Mouse (Mus musculus) limb, embryonic 14.5 days (tissue): ENCODE data around the gene Gfra4. TPM values are rescaled to one million over a fixed set of nuclear protein-coding genes. Genes with fewer than 3 reads are reported as not detected.

Experiments used
- ATAC-seq: fragments of 200-750 bp; cut with Nextera tagmentation; 2 replicates; pipeline ENCODE4 v1.8.0; 2017; ENCODE audit warnings: low read depth, moderate number of reproducible peaks, moderate TSS enrichment; ENCODE audit not compliant: low FRiP score
- DNase-seq: peaks from one replicate; pipeline ENCODE4 v3.0.0-alpha.2; 2015; ENCODE audit warnings: low spot score
- H3K27ac ChIP-seq: fragments of 300-500 bp; sonication (generic); replicated peaks from 2 replicates; pipeline ENCODE4 v1.5.1; 2014; ENCODE audit warnings: low read depth, mild to moderate bottlenecking, low read length, moderate library complexity, mixed read lengths
- H3K27me3 ChIP-seq: fragments of 300-500 bp; sonication (generic); 2 replicates; pipeline ENCODE4 v1.6.1; 2014; ENCODE audit warnings: low read length, mixed read lengths; ENCODE audit not compliant: control insufficient read depth, insufficient read depth
- H3K36me3 ChIP-seq: fragments of 300-500 bp; sonication (generic); 2 replicates; pipeline ENCODE4 v1.6.1; 2014; ENCODE audit warnings: mild to moderate bottlenecking, low read length, moderate library complexity, mixed read lengths; ENCODE audit not compliant: control insufficient read depth, insufficient read depth
- H3K4me1 ChIP-seq: fragments of 300-500 bp; sonication (generic); 2 replicates; pipeline ENCODE4 v1.6.1; 2014; ENCODE audit warnings: antibody characterized with exemption, low read length, mixed read lengths; ENCODE audit not compliant: control insufficient read depth, insufficient read depth
- H3K4me2 ChIP-seq: fragments of 300-500 bp; sonication (generic); replicated peaks from 2 replicates; pipeline ENCODE4 v1.6.1; 2014; ENCODE audit warnings: low read depth, mild to moderate bottlenecking, low read length, moderate library complexity; ENCODE audit not compliant: severe bottlenecking
- H3K4me3 ChIP-seq: fragments of 300-500 bp; sonication (generic); replicated peaks from 2 replicates; pipeline ENCODE4 v1.5.1; 2014; ENCODE audit warnings: low read length
- H3K9ac ChIP-seq: fragments of 300-500 bp; sonication (generic); 2 replicates; pipeline ENCODE4 v1.6.1; 2014; ENCODE audit warnings: mild to moderate bottlenecking, low read depth, low read length, moderate library complexity; ENCODE audit not compliant: severe bottlenecking
- H3K9me3 ChIP-seq: fragments of 300-500 bp; sonication (generic); 2 replicates; pipeline ENCODE4 v1.6.1; 2016; ENCODE audit warnings: low read length; ENCODE audit not compliant: control insufficient read depth
- POLR2A ChIP-seq: fragments of 200-500 bp; IDR thresholded peaks from 2 replicates; pipeline ENCODE4 v1.8.0; 2012; ENCODE audit warnings: inconsistent platforms, mild to moderate bottlenecking, moderate library complexity, borderline replicate concordance; ENCODE audit not compliant: insufficient read depth, insufficient read length; ENCODE audit errors: extremely low read depth
- WGBS: fragments of 180-500 bp; shearing (Covaris S2); extraction: QIAGEN DNeasy Blood & Tissue Kit; methylation state at CpG from one replicate; pipeline ENCODE4 v1.1.7; 2014; 5-methylcytosine and 5-hydroxymethylcytosine counted together
- polyA plus RNA-seq, 2 experiments: library from polyadenylated mRNA; depleted of rRNA in 1 of 2; stranded (reverse) in 1 of 2; unstranded in 1 of 2; fragments of >200 nt; fragmentation: Nextera tagmentation in 1 of 2; extraction: Ambion mirVana in 1 of 2; gene quantifications; 2 replicates each; pipeline versions ENCODE4 v1.2.1 to v1.2.3; 2012 to 2014

Gfra4 gene
- polyA plus RNA-seq, 2 experiments = 33.3 to 56.1 TPM

GRCm38 (mm10) chr2:131056191-131056590 is 13.3 kb upstream of the Gfra4 start:
- Histone ChIP-seq H3K36me3 (no peaks in the 10 kb centered on the region), H3K27me3 (peaks cover 42% of the 10 kb centered on the region), H3K4me1 (peaks cover 50% of the 10 kb centered on the region), H3K9me3 (no peaks in the 10 kb centered on the region), H3K4me3 (no peak overlapping the region), H3K4me2 (no peak overlapping the region), H3K9ac (no peak overlapping the region), H3K27ac (no peak overlapping the region)
- ATAC-seq = no peak
- WGBS = 3% methylated on average over 10 of the region's 10 CpGs
- peak; percentile 72 for DNase-seq
- no peak for TF ChIP-seq POLR2A

DNA sequence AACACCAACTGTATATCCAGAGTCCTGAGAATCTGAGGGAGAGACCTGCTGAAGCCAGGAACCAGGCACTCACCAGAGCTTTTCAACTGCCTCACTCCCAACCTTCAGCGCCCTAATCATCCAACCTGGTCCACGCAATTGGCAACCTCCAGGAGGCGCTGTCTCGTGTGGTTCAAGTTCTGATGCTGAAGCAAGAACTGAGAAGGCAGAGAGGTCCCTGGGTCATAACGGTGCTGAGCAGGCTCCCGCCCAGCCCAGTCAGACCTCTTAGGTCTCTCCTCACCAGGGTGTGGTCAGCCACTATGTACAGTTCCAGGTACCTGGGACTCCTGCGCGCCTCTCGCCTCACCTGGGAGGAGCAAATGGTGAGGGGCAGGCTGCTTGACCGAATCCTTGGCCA is 12.7 kb upstream of the Gfra4 start:
- no peak overlapping the region for H3K4me2 ChIP-seq
- no peak overlapping the region for H3K27ac ChIP-seq
- no peak overlapping the region for H3K9ac ChIP-seq
- TF ChIP-seq POLR2A = no peak
- H3K4me1 ChIP-seq = peaks cover 45% of the 10 kb centered on the region
- no peaks in the 10 kb centered on the region for H3K9me3 ChIP-seq
- 6% methylated on average over 10 of the region's 10 CpGs for WGBS
- H3K27me3 ChIP-seq = peaks cover 42% of the 10 kb centered on the region
- ATAC-seq (no peak), DNase-seq (peak; percentile 46)
- H3K4me3 ChIP-seq = no peak overlapping the region
- no peaks in the 10 kb centered on the region for H3K36me3 ChIP-seq

DNA sequence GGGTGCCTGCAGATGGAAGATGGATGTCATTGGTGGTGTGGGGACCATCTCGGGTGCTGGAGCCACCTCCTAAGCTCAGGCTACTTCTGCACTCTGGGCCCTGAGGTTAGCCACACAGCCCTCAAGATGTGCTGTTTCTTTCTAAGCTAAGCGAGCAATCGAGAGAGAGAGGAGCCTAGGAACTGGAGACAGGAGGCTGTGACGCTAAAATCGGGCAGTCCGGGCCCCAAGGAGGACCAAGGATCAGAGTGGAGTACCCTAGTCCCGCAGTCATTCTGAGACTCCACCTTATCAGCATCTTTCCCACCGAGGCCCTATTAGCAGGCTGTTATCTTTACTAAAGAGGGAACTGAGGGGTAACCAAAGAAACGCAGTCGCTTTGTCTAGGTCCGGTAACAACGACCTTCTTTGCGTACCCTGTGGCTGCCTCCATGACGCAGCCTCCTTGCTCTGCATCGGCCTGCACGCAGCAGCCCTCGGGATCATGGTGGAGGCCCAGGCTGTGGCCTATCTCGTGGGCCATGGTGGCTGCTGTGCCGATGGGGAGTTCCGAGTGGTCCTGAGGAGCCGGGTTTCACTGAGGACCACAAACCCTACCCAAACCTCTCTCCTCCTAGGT is 11.9 kb upstream of the Gfra4 start:
- H3K27ac ChIP-seq = no peak overlapping the region
- H3K9me3 ChIP-seq = no peaks in the 10 kb centered on the region
- no peaks in the 10 kb centered on the region for H3K36me3 ChIP-seq
- H3K4me2 ChIP-seq = peak overlapping the region; percentile 48
- peaks cover 42% of the 10 kb centered on the region for H3K27me3 ChIP-seq
- ATAC-seq (no peak), DNase-seq (no peak)
- peaks cover 36% of the 10 kb centered on the region for H3K4me1 ChIP-seq
- peak overlapping the region; percentile 36; the same call in 1 of the 2 replicates for H3K9ac ChIP-seq
- TF ChIP-seq POLR2A = no peak
- WGBS = 5% methylated on average over 21 of the region's 21 CpGs
- H3K4me3 ChIP-seq = peak overlapping the region; percentile 32

DNA sequence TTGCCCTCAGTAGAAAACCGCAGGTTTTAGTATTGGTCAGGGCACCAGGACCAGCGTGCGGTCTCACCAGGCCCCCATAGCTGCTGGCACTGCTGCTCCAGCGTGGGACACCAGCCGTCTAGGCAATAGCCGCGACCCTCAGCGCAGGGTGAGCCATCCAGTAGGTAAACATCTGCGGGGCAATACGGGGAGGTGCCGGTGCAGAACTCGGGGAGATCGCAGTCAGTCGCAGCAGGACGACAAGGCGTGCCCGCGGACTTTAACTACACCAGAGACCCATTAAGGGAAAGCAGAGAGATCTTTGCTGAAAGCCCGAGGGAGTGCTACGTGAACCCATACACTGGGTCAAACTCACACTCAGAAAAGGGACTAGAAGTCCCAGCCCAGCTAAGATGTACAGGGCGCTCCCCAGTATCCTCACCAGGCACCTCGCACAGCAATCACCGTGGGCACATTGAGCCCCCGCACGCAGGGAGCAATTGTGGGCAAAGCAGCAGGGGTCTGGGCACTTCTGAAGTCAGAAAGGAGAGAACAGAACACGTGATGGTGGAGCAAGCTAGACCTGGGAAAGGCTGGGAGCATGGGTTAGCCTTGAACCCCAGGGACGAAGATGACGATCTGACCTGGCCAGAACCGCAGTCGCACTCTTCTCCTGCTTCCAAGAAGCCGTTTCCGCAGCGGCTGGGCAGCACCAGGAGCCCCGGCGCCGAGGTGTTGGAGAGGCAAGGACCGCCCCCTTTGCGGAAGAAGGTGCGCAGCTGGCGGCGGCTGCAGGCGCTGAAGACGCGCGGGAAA is 11.2 kb upstream of the Gfra4 start:
- H3K27me3 ChIP-seq = peaks cover 42% of the 10 kb centered on the region
- no peak overlapping the region for H3K27ac ChIP-seq
- H3K4me3 ChIP-seq = peak overlapping the region; percentile 32
- DNase-seq (no peak), ATAC-seq (no peak)
- H3K9ac ChIP-seq = peak overlapping the region; percentile 36
- 2% methylated on average over 45 of the region's 45 CpGs for WGBS
- TF ChIP-seq POLR2A = no peak
- H3K36me3 ChIP-seq = no peaks in the 10 kb centered on the region
- H3K4me2 ChIP-seq = peak overlapping the region; percentile 48
- H3K9me3 ChIP-seq = no peaks in the 10 kb centered on the region
- H3K4me1 ChIP-seq = peaks cover 29% of the 10 kb centered on the region

DNA sequence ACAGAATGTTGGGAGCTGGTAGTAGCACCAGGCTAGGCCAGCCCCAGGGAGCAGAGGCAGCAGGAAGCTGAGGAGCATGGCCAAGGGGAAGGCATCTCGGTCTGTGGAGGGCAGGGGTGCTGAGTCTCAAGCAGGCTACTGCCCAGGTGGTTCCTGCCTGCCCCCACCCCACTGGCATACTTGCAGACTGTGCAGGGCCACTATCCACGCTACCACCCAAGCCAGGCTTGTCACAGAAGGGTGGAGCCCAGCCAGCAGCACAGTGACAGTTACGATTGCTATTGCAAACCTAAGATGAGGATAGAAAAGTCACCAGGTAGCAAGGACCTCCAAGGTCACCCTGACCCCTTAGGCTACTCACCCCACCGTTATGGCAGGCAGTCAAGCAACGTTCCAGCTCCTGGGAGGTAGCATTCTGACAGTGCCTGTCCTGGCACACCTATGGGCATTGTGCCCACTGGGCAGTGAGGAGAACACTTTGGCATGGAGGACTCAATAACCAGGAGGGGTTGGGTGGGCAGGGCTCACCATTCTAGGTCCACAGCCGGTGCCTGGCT is 10.1 kb upstream of the Gfra4 start:
- Histone ChIP-seq H3K4me3 (no peak overlapping the region), H3K9me3 (no peaks in the 10 kb centered on the region), H3K9ac (no peak overlapping the region), H3K4me1 (peaks cover 23% of the 10 kb centered on the region), H3K27me3 (peaks cover 42% of the 10 kb centered on the region), H3K36me3 (no peaks in the 10 kb centered on the region), H3K27ac (no peak overlapping the region), H3K4me2 (no peak overlapping the region)
- WGBS = 68% methylated on average over 6 of the region's 6 CpGs
- ATAC-seq (no peak), DNase-seq (no peak)
- TF ChIP-seq POLR2A = no peak
